Mouse (Mus musculus) common myeloid progenitor, adult 5-6 weeks (primary cell): ENCODE measurements at regions not wholly inside any gene's neighbourhood (a gene's known extent, or its start where the extent isn't known, plus 50 kb on each side); places are given as distances from the start of the nearest gene placed in this dataset.

Experiments
- ATAC-seq: replicated peaks from 2 replicates; pipeline ENCODE4 v1.8.0; 2016; ENCODE audit warnings: low read depth, mild to moderate bottlenecking, moderate TSS enrichment, inconsistent platforms; ENCODE audit not compliant: poor library complexity, severe bottlenecking

GRCm38 (mm10) chr16:90619565-90620311 lies 107.5 kb downstream of the Mis18a start:
- ATAC-seq = no peak

GRCm38 (mm10) chr16:90615791-90616190 lies 111.4 kb downstream of the Mis18a start:
- no peak for ATAC-seq

GRCm38 (mm10) chr16:90614137-90614536 lies 113.1 kb downstream of the Mis18a start:
- no peak for ATAC-seq

- ATAC-seq = no peak
These were observed 117.0 kb downstream of the Mis18a start for GRCm38 (mm10) chr16:90610097-90610808.

- ATAC-seq = no peak
These were observed 127.8 kb downstream of the Mis18a start for GRCm38 (mm10) chr16:90599329-90599870.

- ATAC-seq = no peak
These were observed 128.5 kb downstream of the Mis18a start for GRCm38 (mm10) chr16:90598727-90599126.

- no peak for ATAC-seq
These were observed 134.3 kb downstream of the Mis18a start for GRCm38 (mm10) chr16:90592721-90593481.

GRCm38 (mm10) chr16:90585171-90585570 lies 142.0 kb downstream of the Mis18a start:
- ATAC-seq = no peak

GRCm38 (mm10) chr16:90580411-90580810 lies 146.8 kb downstream of the Mis18a start:
- ATAC-seq = no peak

GRCm38 (mm10) chr16:90571107-90571506 lies 156.1 kb downstream of the Mis18a start:
- ATAC-seq = no peak

- no peak for ATAC-seq
These were observed 157.4 kb downstream of the Mis18a start for GRCm38 (mm10) chr16:90569826-90570225.

GRCm38 (mm10) chr16:90565182-90565581 lies 162.0 kb downstream of the Mis18a start:
- no peak for ATAC-seq

GRCm38 (mm10) chr16:90553120-90553519 lies 167.3 kb downstream of the Hunk start:
- ATAC-seq = no peak

- no peak for ATAC-seq
These were observed 165.2 kb downstream of the Hunk start for GRCm38 (mm10) chr16:90551041-90551440.

GRCm38 (mm10) chr16:90550058-90550795 lies 164.4 kb downstream of the Hunk start:
- no peak for ATAC-seq
